Mouse (Mus musculus): Measurements from ENCODE around the gene Kremen2. TPM values are rescaled to one million over a fixed set of nuclear protein-coding genes. Genes with fewer than 3 reads are reported as not detected.

Gene Kremen2
- polyA plus RNA-seq, 1 experiment = 0.57 TPM

DNA sequence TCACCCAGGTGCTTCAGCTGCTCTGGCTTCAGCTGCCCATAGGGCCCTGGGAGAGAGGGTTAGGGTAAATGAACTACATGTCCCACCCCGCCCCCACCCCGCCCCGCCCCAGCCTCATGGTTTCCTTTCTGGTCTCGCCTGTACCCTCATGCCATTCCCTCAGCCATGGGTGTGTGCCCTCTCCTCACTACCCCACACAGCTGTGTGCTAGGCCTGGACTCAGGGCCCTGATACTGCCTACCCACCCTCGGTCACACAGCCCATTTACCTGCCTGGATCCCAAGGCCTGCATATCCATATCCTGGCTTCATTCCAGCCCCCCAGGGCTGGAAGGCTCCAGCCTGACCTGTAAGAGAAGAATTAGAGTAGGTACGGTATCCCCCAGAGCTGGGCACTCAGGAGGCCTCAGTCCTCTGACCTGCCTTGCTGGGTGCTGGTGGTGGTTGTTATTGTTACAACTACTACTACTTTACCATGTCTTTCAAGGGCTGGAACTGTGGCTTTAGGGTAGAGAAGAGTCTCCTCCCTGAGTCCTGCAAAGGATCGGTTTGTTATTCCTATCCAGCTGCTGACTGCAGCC lies 40.0 kb downstream of the Kremen2 start:
- no peaks in the 10 kb centered on the region; the same call in 1 of the 2 replicates for H3K4me1 ChIP-seq (ENCODE audit: control insufficient read depth, insufficient read depth, low read length)
- no peak overlapping the region for H3K4me3 ChIP-seq (replicated peaks; ENCODE audit: insufficient read depth, low read depth, low read length)
- WGBS = 76% methylated on average over 7 of the region's 7 CpGs
- no peaks in the 10 kb centered on the region for H3K27me3 ChIP-seq (ENCODE audit: control insufficient read depth, insufficient read depth, low read length)
- H3K27ac ChIP-seq (ENCODE audit: insufficient read depth, low read length) = no peak overlapping the region
- TF ChIP-seq CTCF (IDR thresholded peaks at IDR 0.05; ENCODE audit: borderline replicate concordance, insufficient read depth, low read depth, low read length) (no peak), POLR2A (IDR thresholded peaks at IDR 0.05; ENCODE audit: borderline replicate concordance, insufficient read depth, low read length) (no peak)
- DNase-seq = no peak

GRCm38 (mm10) chr17:23704741-23705140 lies 40.9 kb downstream of the Kremen2 start:
- Histone ChIP-seq H3K27ac (ENCODE audit: insufficient read depth, low read length) (no peak overlapping the region), H3K4me1 (ENCODE audit: control insufficient read depth, insufficient read depth, low read length) (no peaks in the 10 kb centered on the region; the same call in 1 of the 2 replicates), H3K27me3 (ENCODE audit: control insufficient read depth, insufficient read depth, low read length) (no peaks in the 10 kb centered on the region), H3K4me3 (replicated peaks; ENCODE audit: insufficient read depth, low read depth, low read length) (no peak overlapping the region)
- no peak for DNase-seq
- WGBS = 32% methylated on average over 7 of the region's 7 CpGs
- TF ChIP-seq POLR2A (IDR thresholded peaks at IDR 0.05; ENCODE audit: borderline replicate concordance, insufficient read depth, low read length) = no peak
- TF ChIP-seq CTCF (IDR thresholded peaks at IDR 0.05; ENCODE audit: borderline replicate concordance, insufficient read depth, low read depth, low read length) = no peak

DNA sequence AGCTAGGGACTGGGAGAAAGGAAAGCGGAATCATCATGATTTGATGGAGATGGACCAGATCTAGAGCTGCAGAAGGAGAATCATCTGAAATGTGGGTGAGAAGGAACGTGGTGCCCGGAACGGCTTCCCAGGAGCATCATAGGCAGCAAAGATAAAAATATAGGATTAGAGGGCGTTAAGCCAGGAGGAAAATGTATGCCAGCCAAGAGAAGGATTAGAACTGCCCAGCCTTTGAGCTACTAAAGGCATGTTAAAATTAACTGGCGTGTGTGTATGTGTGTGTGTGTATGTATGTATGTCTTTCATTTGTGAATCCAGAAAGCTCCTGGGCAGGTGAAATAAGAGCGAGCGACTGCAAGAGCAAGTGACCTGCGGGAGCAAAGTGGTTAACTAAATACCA lies 42.3 kb downstream of the Kremen2 start:
- Histone ChIP-seq H3K27ac (ENCODE audit: insufficient read depth, low read length) (no peak overlapping the region), H3K4me3 (replicated peaks; ENCODE audit: insufficient read depth, low read depth, low read length) (no peak overlapping the region), H3K4me1 (ENCODE audit: control insufficient read depth, insufficient read depth, low read length) (no peaks in the 10 kb centered on the region; the same call in none of the 2 replicates), H3K27me3 (ENCODE audit: control insufficient read depth, insufficient read depth, low read length) (no peaks in the 10 kb centered on the region)
- 76% methylated on average over 9 of the region's 9 CpGs for WGBS
- TF ChIP-seq POLR2A (IDR thresholded peaks at IDR 0.05; ENCODE audit: borderline replicate concordance, insufficient read depth, low read length) = no peak
- no peak for TF ChIP-seq CTCF (IDR thresholded peaks at IDR 0.05; ENCODE audit: borderline replicate concordance, insufficient read depth, low read depth, low read length)
- DNase-seq = no peak

DNA sequence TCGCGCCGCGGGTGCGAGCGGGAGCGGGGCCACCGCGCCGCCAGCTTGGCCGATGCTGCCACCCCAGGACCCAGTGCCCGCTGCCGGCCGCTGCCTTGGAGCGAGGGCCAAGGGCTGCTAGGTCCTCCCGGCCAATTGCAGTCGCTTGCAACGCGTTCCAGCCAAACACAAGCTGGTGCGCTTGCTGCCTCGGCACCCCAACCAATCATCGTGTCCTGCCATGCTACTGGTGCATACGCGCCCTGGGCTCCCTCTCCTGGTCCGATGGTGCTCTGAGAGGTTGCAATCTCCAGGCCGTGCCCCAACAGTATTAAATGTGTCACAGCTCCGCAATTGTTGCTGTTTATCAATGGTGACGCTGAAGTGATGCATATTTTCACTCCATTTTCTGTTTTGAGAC lies 45.6 kb downstream of the Kremen2 start:
- H3K4me3 ChIP-seq (replicated peaks; ENCODE audit: insufficient read depth, low read depth, low read length) = peak overlapping the region; percentile 56
- no peaks in the 10 kb centered on the region; the same call in none of the 2 replicates for H3K4me1 ChIP-seq (ENCODE audit: control insufficient read depth, insufficient read depth, low read length)
- under 1% methylated on average over 28 of the region's 28 CpGs for WGBS
- peak; percentile 95 to 98 for DNase-seq
- H3K27me3 ChIP-seq (ENCODE audit: control insufficient read depth, insufficient read depth, low read length) = no peaks in the 10 kb centered on the region
- peak overlapping the region; percentile 91 for H3K27ac ChIP-seq (ENCODE audit: insufficient read depth, low read length)
- TF ChIP-seq CTCF (IDR thresholded peaks at IDR 0.05; ENCODE audit: borderline replicate concordance, insufficient read depth, low read depth, low read length) (peak; percentile 74), POLR2A (IDR thresholded peaks at IDR 0.05; ENCODE audit: borderline replicate concordance, insufficient read depth, low read length) (peak; percentile 75; the same call in 1 of the 2 replicates)

GRCm38 (mm10) chr17:23699131-23700077 lies 46.2 kb downstream of the Kremen2 start:
- peak overlapping the region; percentile 56 for H3K4me3 ChIP-seq (replicated peaks; ENCODE audit: insufficient read depth, low read depth, low read length)
- DNase-seq = peak; percentile 73 to 74
- H3K27ac ChIP-seq (ENCODE audit: insufficient read depth, low read length) = peak overlapping the region; percentile 91
- under 1% methylated on average over 97 of the region's 101 CpGs for WGBS
- H3K27me3 ChIP-seq (ENCODE audit: control insufficient read depth, insufficient read depth, low read length) = no peaks in the 10 kb centered on the region
- H3K4me1 ChIP-seq (ENCODE audit: control insufficient read depth, insufficient read depth, low read length) = no peaks in the 10 kb centered on the region; the same call in 1 of the 2 replicates
- TF ChIP-seq CTCF (IDR thresholded peaks at IDR 0.05; ENCODE audit: borderline replicate concordance, insufficient read depth, low read depth, low read length) (no peak), POLR2A (IDR thresholded peaks at IDR 0.05; ENCODE audit: borderline replicate concordance, insufficient read depth, low read length) (no peak)

GRCm38 (mm10) chr17:23695801-23696200 lies 49.8 kb downstream of the Kremen2 start:
- Histone ChIP-seq H3K27ac (ENCODE audit: insufficient read depth, low read length) (no peak overlapping the region), H3K27me3 (ENCODE audit: control insufficient read depth, insufficient read depth, low read length) (no peaks in the 10 kb centered on the region), H3K4me1 (ENCODE audit: control insufficient read depth, insufficient read depth, low read length) (no peaks in the 10 kb centered on the region; the same call in 1 of the 2 replicates), H3K4me3 (replicated peaks; ENCODE audit: insufficient read depth, low read depth, low read length) (no peak overlapping the region)
- no peak for DNase-seq
- WGBS = 58% methylated on average over 3 of the region's 3 CpGs
- TF ChIP-seq CTCF (IDR thresholded peaks at IDR 0.05; ENCODE audit: borderline replicate concordance, insufficient read depth, low read depth, low read length) = no peak
- no peak for TF ChIP-seq POLR2A (IDR thresholded peaks at IDR 0.05; ENCODE audit: borderline replicate concordance, insufficient read depth, low read length)

GRCm38 (mm10) chr17:23694491-23694890 lies 51.1 kb downstream of the Kremen2 start:
- H3K27me3 ChIP-seq (ENCODE audit: control insufficient read depth, insufficient read depth, low read length) = no peaks in the 10 kb centered on the region
- no peak overlapping the region for H3K27ac ChIP-seq (ENCODE audit: insufficient read depth, low read length)
- TF ChIP-seq POLR2A (IDR thresholded peaks at IDR 0.05; ENCODE audit: borderline replicate concordance, insufficient read depth, low read length) (no peak), CTCF (IDR thresholded peaks at IDR 0.05; ENCODE audit: borderline replicate concordance, insufficient read depth, low read depth, low read length) (no peak)
- no peaks in the 10 kb centered on the region; the same call in 1 of the 2 replicates for H3K4me1 ChIP-seq (ENCODE audit: control insufficient read depth, insufficient read depth, low read length)
- H3K4me3 ChIP-seq (replicated peaks; ENCODE audit: insufficient read depth, low read depth, low read length) = no peak overlapping the region
- WGBS = 78% methylated on average over 1 of the region's 1 CpGs
- DNase-seq = no peak

Other genes with a start within 250 kb of the Kremen2 start
- gene Zfp213, start 181.6 kb downstream of the Kremen2 start, polyA plus RNA-seq (2012; rRNA removed) = 9.2 and 9.5 TPM in 2 replicates
- 25.6 and 27.2 TPM in 2 replicates for gene Zfp13, start 146.3 kb downstream of the Kremen2 start, polyA plus RNA-seq (2012; rRNA removed)
- gene Zscan10, start 145.0 kb downstream of the Kremen2 start, polyA plus RNA-seq (2012; rRNA removed) = 0.13 and 0.16 TPM in 2 replicates
- gene Mmp25, start 100.6 kb downstream of the Kremen2 start, polyA plus RNA-seq (2012; rRNA removed) = 0.23 and 0.25 TPM in 2 replicates
- not detected in 2 replicates for gene Bicdl2, start 85.3 kb downstream of the Kremen2 start, polyA plus RNA-seq (2012; rRNA removed)
- gene Hcfc1r1, start 72.2 kb downstream of the Kremen2 start, polyA plus RNA-seq (2012; rRNA removed) = 173 and 179 TPM in 2 replicates
- gene Thoc6, start 72.0 kb downstream of the Kremen2 start, polyA plus RNA-seq (2012; rRNA removed) = 16.1 and 17.1 TPM in 2 replicates
- 29.1 and 31.3 TPM in 2 replicates for gene Tnfrsf12a, start 68.4 kb downstream of the Kremen2 start, polyA plus RNA-seq (2012; rRNA removed)
- 0.11 and 0.13 TPM in 2 replicates for gene Cldn6, start 66.6 kb downstream of the Kremen2 start, polyA plus RNA-seq (2012; rRNA removed)
- gene Cldn9, start 61.8 kb downstream of the Kremen2 start, polyA plus RNA-seq (2012; rRNA removed) = 0.52 and 0.79 TPM in 2 replicates
- gene 1520401A03Rik, start 23.1 kb downstream of the Kremen2 start, polyA plus RNA-seq (2012; rRNA removed) = 0.64 and 1.1 TPM in 2 replicates
- 10.3 and 10.6 TPM in 2 replicates for gene Pkmyt1, start 19.5 kb downstream of the Kremen2 start, polyA plus RNA-seq (2012; rRNA removed)
- 92.0 and 104 TPM in 2 replicates for gene Paqr4, start 5.0 kb downstream of the Kremen2 start, polyA plus RNA-seq (2012; rRNA removed)
- gene Flywch1, start 25.8 kb upstream of the Kremen2 start, polyA plus RNA-seq (2012; rRNA removed) = 341 and 366 TPM in 2 replicates
- 50.5 and 54.8 TPM in 2 replicates for gene Flywch2, start 40.2 kb upstream of the Kremen2 start, polyA plus RNA-seq (2012; rRNA removed)
- 711 and 720 TPM in 2 replicates for gene Srrm2, start 44.7 kb upstream of the Kremen2 start, polyA plus RNA-seq (2012; rRNA removed)
- 621 and 628 TPM in 2 replicates for gene Elob, start 83.3 kb upstream of the Kremen2 start, polyA plus RNA-seq (2012; rRNA removed)
- gene Prss33, start 90.2 kb upstream of the Kremen2 start, polyA plus RNA-seq (2012; rRNA removed) = 0.25 TPM in 1 of 2 replicates, not detected in the other
- gene Prss32, start 98.0 kb upstream of the Kremen2 start, polyA plus RNA-seq (2012; rRNA removed) = not detected in 2 replicates
- gene Prss41, start 98.3 kb upstream of the Kremen2 start, polyA plus RNA-seq (2012; rRNA removed) = 1.6 and 2.3 TPM in 2 replicates
- gene Prss21, start 122.2 kb upstream of the Kremen2 start, polyA plus RNA-seq (2012; rRNA removed) = not detected in 2 replicates
- gene Dcpp1, start 135.0 kb upstream of the Kremen2 start, polyA plus RNA-seq (2012; rRNA removed) = not detected in 2 replicates
- gene Dcpp2, start 135.0 kb upstream of the Kremen2 start, polyA plus RNA-seq (2012; rRNA removed) = not detected in 2 replicates
- gene Dcpp3, start 171.6 kb upstream of the Kremen2 start, polyA plus RNA-seq (2012; rRNA removed) = not detected in 2 replicates
- gene Sbp, start 195.8 kb upstream of the Kremen2 start, polyA plus RNA-seq (2012; rRNA removed) = not detected in 2 replicates
- gene Sbpl, start 209.4 kb upstream of the Kremen2 start, polyA plus RNA-seq (2012; rRNA removed) = not detected in 2 replicates
- gene Prss30, start 234.7 kb upstream of the Kremen2 start, polyA plus RNA-seq (2012; rRNA removed) = 0.11 and 0.16 TPM in 2 replicates

All from cerebellum, adult 2 months (tissue).